Comparison of ENCODE assay signal across 10 mouse cellular contexts in genomic region chr17:85700028-85700427, GRCm38 (mm10). TPM values are rescaled to one million over a fixed set of nuclear protein-coding genes. Genes with fewer than 3 reads are reported as not detected.
"Had no signal": no experiment of that assay in that cellular context is flagged by ENCODE, and none has a peak within 500 bp of the region (broad histone marks: within the 10 kb centered on the region; RNA-seq: fewer than 3 reads in every experiment).

No protein-coding gene starts in this region.

- DNase-seq: kidney, adult 2 months; kidney, postnatal 25 days; layer of hippocampus, postnatal 36 days; liver, postnatal 0 days; lung, embryonic 14.5 days; midbrain, embryonic 14.5 days; thymus, adult 2 months; thymus, postnatal 14 days; thymus, postnatal 4 days had no signal

RNA-seq across cellular contexts. Expression of gene Six2, which starts 12.0 kb away (rescaled TPM):
- total RNA-seq: megakaryocyte, adult 5-6 weeks had no signal
